Mouse (Mus musculus) spleen, adult 18-20 months (tissue): ENCODE measurements around the gene Tead2.
"Not testable (repeated sequence)": the region's sequence is repeated elsewhere in the genome, so short reads cannot be mapped to it uniquely, and the experiment has no call there.

Experiments
- DNase-seq, 2 experiments: peaks; one replicate each; pipeline ENCODE4 v3.0.0; 2022; ENCODE audit warnings: mixed read lengths in 2 of 2

Gene Tead2

DNA sequence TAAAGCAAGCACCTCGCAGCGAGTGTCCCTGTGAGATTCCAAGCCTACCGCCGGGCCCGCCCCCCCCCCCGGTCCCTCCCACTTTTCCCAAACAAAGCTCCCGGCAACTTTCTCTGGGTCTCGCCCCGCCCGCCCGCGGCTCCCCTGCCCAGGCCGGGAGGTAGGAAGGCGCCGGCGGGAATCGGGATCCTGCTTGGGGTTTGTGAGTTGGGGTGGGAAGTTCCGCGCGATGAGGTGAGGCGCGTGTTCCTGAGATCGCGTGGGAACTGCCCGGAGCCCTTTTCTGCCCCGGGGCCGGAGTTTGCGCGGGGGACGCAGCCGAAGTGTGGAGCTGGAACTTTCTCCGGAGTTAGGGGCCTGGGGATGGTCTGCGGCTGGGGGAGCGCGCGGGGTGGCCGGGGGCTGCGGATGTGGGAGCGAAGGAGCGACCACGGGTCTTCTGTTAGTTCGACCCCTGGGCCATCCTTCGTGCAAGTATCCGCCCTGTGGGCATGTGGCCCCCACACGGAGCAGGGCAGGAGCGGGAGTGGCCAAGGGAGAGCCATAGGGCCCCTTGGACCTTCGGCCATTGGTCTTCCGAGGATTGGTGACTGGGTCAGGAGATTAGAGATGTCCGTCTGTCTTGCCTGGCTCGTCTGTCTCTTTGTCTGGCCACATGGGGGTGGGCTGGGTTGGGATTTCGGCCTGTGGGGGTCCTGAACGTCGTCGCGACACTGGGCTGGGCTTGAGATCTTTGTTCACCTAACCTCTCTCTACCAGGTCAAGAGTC, at the start of gene Tead2:
Tead2 (plus strand) TSS at position 81 of the 769 bp plus-strand sequence.
- DNase-seq: no peak

DNA sequence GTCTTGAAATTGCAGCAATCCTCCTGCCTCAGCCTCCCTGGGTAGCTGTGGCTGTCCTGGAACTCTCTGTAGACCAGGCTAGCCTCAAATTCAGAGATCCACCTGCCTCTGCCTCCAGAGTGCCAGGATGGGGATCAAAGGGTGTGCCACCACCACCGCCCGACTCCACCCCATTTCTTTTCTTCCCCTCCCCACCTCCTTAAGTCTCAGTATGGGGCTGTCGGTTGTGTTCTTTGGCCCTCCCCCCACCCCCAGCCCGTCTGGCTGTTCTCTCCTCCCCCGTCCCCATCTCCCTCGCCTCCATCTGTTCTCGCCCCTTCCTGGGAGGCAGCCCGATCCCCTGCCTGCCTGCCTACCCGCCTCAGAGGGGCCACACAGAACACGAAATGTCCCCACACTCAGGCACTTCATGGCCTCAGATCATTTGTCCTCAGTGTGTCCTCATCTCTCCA, 48.6 kb upstream of the Tead2 start:
- no peak for DNase-seq

DNA sequence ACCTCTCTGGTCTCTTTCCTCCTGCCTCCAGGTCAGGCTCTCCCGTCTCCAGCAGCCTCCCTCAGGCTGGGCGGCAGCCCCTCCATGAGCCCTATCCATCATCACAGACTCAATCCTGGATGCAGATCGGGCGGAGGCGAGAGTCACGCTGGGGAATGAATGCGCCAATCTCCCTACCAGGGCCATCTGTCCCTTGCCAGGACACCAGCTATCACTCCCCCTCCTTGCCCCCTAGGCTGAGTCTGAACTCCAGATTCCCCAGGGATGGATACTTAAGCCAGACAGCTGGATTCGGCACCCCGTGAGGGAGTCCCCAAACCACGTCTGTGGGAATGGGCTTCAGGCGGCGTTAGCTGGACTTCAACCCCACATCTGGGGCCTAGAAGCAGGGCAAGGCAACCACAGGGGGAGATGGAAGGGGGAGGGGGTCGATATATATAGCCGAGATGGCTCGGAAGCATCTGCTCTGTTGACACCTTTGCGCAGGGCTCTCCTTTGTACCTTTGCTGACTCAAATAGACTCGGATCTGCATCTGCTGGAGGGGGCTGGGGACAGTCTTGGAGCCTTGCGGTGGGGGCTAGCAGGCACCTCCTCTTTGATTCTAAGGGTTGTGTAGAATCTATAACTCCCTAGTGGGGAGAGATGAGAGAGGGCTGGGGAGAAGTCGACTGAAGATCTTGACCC, 47.6 kb upstream of the Tead2 start:
- DNase-seq: no peak

DNA sequence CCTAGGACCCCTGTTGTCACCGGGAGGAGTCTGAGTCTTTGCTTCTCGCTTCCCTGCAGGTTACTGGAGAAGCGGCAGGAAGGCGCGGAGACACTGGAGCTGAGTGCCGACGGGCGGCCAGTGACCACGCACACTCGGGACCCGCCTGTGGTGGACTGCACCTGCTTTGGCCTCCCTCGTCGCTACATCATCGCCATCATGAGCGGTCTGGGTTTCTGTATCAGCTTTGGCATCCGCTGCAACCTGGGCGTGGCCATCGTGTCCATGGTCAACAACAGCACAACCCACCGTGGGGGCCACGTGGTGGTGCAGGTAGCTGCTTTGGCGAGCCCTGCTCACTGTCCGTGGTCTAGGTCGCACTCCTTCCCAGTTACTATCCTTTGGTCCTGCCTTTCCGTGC, 46.9 kb upstream of the Tead2 start:
- DNase-seq: no peak

DNA sequence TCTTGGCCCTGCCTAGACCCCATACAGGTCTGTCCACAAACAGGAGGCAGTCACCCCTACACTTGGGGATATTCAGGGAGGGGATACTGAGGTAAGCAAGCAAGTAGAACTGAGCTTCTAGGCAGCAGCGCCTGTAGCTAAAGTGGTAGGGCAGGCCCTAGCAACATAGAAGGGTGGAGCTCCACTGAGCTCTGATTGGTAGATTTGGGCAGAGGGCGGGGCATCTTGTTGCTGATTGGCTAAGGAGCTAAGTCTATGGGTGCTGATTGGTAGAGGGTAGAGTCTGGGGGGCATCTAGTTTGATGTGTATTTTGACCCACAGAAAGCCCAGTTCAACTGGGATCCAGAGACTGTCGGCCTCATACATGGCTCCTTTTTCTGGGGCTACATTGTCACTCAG, 46.1 kb upstream of the Tead2 start:
- DNase-seq: no peak

DNA sequence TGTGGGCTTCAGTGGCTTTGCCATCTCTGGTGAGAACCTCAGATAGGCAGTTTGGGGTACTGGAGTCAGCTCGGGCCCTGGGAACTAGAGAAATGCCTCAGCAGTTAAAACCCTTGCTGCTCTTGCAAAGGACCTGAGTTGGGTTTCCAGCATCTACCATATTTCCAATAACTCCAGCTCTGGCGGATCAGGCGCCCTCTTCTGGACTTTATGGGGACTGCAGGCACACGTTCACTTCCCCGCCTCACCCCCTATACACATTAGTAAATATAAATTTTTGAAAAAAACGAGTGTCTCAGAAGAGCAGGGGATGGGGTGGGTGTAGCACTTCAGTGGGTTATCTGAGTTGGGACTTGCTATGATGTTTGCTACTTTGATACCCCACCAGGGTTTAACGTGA, 42.6 kb upstream of the Tead2 start:
- DNase-seq: peak in 1 of 2 experiments; percentile 49

DNA sequence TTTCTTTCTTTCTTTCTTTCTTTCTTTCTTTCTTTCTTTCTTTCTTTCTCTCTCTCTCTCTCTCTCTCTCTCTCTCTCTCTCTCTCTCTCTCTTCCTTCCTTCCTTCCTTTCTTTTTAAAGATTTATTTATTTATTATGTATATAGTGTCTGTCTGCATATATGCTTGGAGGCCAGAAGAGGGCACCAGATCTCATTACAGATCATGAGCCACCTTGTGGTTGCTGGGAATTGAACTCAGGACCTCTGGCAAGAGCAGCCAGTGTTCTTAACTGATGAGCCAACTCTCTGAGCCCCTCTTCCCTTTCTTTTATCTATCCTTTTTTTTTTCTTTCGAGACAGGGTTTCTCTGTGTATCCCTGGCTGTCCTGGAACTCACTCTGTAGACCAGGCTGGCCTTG, 41.8 kb upstream of the Tead2 start:
- DNase-seq: not testable (repeated sequence)

DNA sequence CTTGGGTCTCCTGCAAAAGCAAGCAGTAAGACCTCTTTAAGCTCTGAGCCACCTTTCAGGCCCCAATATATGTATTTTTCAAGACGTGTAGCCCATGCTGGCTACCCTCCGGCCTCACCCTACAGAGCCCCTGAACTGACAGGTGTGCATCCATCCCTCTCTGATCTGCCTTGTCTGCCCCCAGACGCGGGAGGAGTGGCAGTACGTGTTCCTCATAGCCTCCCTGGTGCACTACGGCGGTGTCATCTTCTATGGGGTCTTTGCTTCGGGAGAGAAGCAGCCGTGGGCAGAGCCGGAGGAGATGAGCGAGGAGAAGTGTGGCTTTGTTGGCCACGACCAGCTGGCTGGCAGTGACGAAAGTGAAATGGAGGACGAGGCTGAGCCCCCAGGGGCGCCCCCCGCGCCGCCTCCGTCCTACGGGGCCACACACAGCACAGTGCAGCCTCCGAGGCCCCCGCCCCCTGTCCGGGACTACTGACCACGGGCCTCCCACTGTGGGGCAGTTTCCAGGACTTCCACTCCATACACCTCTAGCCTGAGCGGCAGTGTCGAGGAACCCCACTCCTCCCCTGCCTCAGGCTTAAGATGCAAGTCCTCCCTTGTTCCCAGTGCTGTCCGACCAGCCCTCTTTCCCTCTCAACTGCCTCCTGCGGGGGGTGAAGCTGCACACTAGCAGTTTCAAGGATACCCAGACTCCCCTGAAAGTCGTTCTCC, 40.8 kb upstream of the Tead2 start:
- DNase-seq: no peak

DNA sequence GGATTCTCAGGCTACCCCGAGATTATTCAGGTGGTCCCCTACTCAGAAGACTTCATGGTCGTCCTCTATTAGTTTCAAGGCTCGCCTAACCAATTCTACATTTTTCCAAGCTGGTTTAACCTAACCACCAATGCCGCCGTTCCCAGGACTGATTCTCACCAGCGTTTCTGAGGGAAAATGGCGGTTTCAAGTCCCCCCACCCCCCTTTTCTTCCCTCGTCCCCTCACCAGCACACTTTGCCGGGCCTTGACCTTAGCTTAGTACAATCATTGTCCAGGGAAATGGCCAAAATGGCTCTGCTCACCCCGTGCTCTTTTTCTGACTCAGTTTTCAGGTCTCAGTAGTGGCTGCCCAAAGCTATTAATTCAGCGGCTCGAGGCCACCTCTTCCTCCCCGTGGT, 40.2 kb upstream of the Tead2 start:
- no peak for DNase-seq

DNA sequence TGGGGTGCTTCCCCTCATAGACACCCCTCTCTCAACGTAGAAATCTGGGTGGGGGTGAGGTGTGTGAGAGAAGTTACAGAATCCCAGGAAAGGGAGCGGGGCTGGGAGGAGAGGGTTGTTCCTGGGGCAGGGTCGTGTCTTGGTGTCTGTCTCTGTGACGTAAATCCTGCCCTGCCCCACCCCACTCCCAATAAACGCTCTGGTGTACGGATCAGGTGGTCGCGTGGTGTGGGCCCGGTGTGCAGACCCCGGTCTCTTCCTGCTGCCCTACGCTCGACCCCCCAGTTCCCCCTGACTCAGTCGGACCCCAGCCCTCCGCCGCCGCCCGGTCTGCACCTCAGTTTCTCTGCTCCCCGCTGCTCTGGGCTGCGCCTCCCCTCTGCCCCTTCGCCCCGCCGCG, 39.6 kb upstream of the Tead2 start:
- no peak for DNase-seq

DNA sequence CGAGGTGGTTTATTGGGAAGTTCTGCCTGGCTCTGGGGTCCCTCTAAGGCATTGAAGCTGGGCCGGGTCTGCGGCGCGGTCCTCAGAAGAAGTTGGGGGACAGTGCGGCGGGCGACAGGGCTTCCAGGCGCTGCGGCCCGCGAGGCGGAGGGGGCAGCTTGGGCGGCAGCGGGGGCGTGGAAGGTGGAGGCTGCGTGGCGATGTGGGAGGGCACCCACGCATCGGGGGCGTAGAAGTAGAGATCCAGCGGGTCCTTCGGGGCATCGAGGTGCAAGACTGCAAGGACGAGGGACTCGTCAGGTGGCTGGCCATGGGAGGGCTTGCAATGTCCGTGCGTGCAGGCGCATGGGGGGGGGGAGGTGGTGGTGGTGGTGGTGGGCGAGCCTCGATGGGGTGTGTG, 39.2 kb upstream of the Tead2 start:
- no peak for DNase-seq

DNA sequence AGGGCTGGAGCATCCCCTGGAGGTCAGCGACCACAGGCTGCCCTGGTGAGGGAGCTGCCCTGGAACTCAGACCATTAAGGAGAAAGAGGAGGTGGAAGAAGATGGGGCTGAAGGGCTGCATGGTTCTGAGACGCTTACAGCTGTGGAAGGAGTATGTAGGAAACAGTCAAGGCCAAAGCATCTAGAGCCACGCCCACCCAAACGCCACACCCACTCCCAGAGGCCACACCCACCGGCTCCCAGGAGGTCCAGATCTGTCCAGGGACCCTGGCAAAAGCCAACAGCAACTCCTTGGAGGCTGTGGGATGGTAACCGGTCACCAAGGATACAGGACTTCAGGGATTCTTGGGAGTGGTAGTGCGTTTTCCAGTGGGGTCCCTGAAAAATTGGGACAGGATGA, 37.0 kb upstream of the Tead2 start:
- DNase-seq: no peak

DNA sequence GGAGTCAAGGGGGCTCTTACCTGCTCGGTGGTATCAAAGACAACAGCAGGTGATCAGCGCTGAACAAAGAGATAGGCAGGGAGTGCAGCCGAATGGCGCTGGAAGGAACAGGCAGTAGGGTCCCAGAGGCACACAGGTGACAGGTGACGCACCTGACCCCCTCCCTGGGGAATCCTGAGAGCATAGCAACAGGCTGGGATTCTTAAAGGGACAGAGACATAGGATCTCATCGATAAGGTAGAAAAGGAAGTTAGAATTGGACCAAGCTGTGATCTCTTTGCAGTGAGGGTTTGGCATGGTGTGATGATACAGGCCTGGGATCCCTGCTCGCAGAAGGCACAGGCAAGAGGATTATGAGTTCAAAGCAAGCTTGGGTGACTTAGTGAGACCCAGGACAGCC, 36.1 kb upstream of the Tead2 start, which contains the start of gene Gfy:
Gfy (minus strand) TSS at position 101 of the 400 bp plus-strand sequence.
- DNase-seq: no peak

DNA sequence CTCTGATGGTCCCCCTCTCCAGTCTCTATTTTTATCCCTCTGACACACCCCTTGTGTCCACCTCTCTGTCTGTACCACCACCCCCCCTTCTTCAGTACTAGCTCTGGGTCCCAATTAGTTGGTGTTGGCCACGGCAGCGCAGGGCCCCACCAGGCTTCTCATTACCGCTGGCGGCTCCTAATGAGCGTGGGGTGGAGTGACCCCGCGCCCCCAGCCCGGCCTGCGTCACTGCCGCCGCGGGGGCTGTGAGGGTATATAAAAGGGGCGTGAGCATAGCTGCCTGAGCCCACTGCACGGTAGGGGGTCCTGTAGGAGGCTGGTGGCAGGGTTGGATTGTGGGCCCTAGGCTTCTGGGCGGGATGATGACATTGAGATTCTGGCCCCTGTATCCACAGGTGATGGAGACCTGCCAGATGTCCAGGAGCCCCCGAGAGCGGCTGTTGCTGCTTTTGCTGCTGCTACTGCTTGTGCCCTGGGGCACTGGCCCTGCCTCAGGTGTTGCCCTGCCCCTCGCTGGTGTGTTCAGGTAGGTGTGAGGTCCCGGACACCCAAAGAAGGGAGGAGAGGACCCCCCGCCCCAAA, 34.6 kb upstream of the Tead2 start, which contains the start of gene Pth2:
Pth2 (plus strand) TSS at position 100 of the 582 bp plus-strand sequence.
- no peak for DNase-seq

DNA sequence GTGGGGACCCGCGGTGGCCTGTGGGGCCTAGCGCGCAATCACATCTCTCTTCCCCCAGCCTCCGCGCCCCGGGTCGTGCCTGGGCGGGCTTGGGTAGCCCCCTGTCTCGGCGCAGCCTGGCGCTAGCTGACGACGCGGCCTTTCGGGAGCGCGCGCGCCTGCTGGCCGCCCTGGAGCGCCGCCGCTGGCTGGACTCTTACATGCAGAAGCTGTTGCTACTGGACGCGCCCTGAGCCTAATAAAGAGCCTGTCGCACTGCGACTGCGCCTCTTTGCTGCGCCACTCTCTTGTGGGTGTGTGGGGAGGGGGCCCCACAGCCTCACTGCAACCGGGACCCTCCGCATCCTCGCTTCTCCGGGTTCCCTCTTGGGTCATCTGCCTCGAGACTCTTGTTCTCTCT, 34.0 kb upstream of the Tead2 start:
- DNase-seq: no peak

DNA sequence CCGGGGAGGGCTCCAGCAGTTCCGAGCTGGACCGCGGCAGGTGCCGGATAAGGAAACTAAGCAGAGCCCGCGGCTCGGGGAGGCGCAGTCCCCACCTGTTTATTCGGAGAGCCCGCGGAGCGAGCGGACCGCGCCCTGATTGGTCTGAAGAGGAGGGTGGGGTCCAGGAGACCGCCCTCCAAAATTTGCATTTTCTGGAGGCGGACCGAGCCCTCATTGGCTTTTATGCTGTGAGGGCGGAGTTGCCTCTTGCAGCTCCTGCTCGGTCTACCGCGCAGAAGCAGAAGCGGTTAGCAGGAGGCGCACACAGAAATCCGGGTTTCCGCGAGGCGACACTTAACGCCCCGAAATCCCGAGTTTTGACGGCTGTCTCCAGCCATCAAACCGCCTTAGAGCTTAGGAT, 33.4 kb upstream of the Tead2 start:
- peak; percentile 73 to 78 for DNase-seq

DNA sequence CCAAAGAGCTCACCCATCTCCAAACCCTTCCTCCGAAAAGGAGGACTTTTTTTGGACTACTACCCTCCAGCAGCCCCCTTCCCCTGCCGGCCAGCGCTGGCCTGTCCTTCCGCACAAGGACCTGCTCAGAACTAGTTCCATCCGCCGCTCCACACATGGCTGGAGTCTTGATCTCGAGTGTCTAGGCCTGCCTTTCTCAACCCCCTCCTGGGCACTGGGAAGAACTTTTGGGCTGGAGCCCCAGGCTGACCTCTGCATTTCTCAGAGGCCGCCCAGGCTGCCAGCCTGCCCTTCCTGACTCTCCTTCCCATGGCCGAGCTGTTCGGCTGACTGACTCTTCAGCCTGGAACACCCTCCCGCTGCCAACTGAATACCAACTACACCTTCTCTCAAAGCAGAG, 32.9 kb upstream of the Tead2 start:
- DNase-seq: no peak

DNA sequence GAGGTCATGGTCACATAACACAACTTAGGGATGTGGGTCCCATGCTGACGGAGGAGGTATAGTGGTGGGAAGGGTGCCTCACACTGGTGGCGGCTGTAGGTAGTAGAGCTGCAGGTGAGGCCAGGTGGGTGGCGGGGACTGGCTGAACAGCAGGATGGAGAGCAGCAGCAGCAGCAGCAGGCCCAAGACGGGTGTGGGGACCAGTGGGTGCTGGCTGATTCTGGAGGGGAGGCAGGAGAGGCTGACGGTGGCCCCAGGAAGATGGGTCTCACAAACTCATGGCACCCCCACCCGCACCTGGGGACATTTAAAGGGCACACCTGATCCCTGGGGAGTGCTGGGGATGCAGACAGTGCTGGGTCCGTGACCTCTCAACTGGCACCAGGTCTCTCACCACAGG, 31.9 kb upstream of the Tead2 start:
- DNase-seq: no peak

DNA sequence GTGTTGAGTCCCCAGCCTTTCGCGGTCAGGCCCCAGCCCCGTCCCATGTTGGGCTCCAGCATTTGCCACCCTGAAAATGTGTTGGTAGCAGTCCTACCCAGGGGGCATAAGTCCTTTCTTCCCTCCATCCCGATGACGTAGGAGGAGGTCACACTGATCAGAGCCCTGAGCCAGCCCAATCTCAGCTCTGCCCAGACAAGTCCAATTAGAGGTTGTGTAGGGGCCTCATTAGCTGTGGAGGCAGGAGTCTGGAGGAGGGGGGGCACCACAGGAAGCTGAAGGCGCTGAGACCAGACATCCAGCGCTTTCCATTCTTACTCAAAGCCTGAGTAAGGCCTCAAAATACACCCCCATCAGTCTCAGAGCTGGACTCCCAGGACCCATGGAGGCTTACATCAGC, 29.6 kb upstream of the Tead2 start:
- no peak for DNase-seq

DNA sequence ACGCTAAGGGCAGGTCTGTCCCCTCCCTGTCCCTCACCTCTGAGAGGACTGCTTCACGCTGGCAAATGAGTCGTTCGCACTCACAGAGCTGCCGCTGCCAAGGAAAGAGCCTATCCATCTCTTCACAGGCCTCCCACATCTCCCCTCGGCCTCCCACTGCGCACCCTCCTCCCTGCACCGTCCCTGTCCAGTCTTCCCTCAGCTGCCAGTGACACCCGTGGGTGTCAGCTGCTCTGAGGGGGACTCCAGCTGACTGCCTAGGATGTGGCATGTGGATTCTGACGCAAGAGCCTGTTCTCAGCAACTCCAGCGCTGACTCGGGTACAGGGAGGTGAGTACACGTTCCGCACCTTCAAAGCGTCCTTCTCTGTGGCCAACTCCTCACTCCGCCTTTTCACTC, 26.0 kb upstream of the Tead2 start:
- DNase-seq: no peak

DNA sequence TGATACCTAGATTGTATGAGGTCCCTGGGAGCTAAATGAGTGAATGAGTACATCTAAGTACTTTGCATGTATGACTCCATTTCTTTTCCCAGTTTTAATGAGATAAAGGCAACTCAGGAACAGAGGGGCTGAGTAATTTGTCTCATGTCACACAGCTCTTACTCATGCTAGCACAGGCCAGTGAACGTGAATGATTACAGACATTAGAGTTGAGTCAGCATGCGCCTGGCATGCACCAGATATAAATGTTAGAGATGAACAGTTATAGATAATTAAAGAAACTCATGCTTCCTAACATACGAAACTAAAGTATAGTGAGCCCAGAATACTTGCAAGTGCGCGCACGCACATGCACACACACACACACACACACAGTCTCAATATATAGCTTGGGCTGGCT, 25.4 kb upstream of the Tead2 start:
- DNase-seq: no peak

DNA sequence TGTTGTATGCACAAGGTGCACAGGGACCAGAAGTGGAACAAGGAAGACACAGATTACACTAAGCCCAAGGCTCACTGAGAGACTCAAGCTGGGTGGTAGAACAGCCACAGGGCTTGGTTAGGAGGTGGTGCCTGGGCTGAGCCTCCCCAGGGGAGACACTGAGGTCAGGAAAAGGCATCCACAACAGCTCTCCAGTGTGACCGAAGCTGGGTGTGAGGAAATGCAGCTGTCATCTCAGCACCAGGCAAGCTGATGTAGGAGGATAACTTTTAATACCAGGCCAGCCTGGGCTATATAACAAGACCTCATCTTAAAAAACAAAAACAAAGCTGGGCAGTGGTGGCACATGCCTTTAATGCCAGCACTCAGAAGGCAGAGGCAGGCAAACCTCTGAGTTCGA, 24.4 kb upstream of the Tead2 start:
- DNase-seq: no peak

DNA sequence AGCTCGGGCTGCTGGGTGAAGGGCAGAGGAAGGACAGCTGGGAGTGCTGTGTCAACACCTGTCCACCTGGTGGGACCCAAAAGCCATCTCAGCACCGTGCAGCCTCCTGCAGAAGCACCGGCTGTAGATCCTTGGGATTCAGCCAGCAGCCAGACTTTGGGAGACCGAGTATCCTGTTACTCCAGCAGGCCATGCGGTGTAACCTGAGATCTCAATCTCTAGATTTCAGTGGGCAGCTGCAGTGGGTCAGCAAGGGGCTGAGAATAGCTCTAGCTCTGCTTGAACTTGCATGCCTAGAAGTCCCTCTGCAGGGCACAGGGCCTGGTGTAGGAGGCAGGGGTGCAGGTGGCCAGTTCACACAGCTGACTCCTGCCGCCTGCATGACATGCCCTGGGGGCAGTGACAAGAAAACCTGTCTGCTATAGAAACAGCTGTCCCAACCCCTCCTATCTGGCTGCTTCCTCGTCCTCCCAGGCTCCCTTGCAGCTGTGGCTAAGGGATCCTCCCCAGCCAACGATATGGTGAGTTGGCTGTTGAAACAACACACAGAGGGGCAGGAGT, 23.7 kb upstream of the Tead2 start:
- no peak for DNase-seq
